Comparison of ENCODE assay signal across 39 mouse cellular contexts in the genomic region with DNA sequence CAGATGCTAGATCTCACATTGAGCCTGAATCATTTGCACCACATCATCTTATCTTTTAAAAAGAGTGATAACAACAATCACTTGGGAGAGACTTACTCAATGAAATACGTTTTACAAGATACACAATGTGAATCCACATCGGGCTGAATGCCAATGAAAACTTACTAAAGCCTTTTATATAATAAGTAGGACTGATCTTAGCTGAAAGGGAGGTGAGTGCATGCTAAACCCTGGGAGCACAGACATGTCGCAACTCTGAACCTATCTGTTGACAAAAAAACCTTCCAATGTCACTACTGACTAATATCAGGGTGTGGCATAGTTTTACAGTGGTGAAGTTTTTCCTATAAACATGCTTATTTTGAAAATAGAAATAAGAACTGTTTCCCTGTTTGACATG. TPM values are rescaled to one million over a fixed set of nuclear protein-coding genes. Genes with fewer than 3 reads are reported as not detected.
"Had no signal": no experiment of that assay in that cellular context is flagged by ENCODE, and none has a peak within 500 bp of the region (broad histone marks: within the 10 kb centered on the region; RNA-seq: fewer than 3 reads in every experiment).

No protein-coding gene starts in this region.

- H3K27me3 ChIP-seq: heart, embryonic 12.5 days; hindbrain, embryonic 12.5 days; intestine, embryonic 15.5 days; limb, embryonic 12.5 days; liver, embryonic 13.5 days; liver, embryonic 15.5 days had no signal

- H3K36me3 ChIP-seq: heart, embryonic 10.5 days; heart, embryonic 12.5 days; hindbrain, embryonic 10.5 days; hindbrain, embryonic 12.5 days; intestine, embryonic 15.5 days; limb, embryonic 10.5 days; limb, embryonic 12.5 days; liver, embryonic 13.5 days; liver, embryonic 15.5 days had no signal

- H3K4me3 ChIP-seq: gastrocnemius, adult 2 months; heart, embryonic 10.5 days; heart, embryonic 12.5 days; hindbrain, embryonic 10.5 days; hindbrain, embryonic 12.5 days; intestine, embryonic 15.5 days; layer of hippocampus, adult 2 months; left cerebral cortex, adult 2 months; limb, embryonic 10.5 days; limb, embryonic 12.5 days; liver, embryonic 13.5 days; liver, embryonic 15.5 days had no signal

- H3K9me3 ChIP-seq: heart, embryonic 10.5 days; heart, embryonic 12.5 days; hindbrain, embryonic 10.5 days; hindbrain, embryonic 12.5 days; intestine, embryonic 15.5 days; limb, embryonic 10.5 days; limb, embryonic 12.5 days; liver, embryonic 13.5 days; liver, embryonic 15.5 days had no signal

- DNase-seq: gastrocnemius, adult 2 months; gastrocnemius, postnatal 10 days; gastrocnemius, postnatal 25 days; heart, adult 18-20 months; heart, postnatal 10 days; heart, postnatal 4 days; kidney, adult 11 months; kidney, adult 8-10 months; kidney, postnatal 10 days; kidney, postnatal 25 days; kidney, postnatal 4 days; liver; liver, embryonic 13.5 days; liver, postnatal 0 days had no signal

- H3K27ac ChIP-seq: gastrocnemius, adult 2 months; heart, embryonic 10.5 days; hindbrain, embryonic 10.5 days; hindbrain, embryonic 12.5 days; hindbrain, embryonic 14.5 days; intestine, embryonic 15.5 days; layer of hippocampus, adult 2 months; left cerebral cortex, adult 2 months; limb, embryonic 10.5 days; limb, embryonic 12.5 days; liver, embryonic 13.5 days; liver, embryonic 15.5 days had no signal

- H3K4me2 ChIP-seq: heart, embryonic 12.5 days; hindbrain, embryonic 12.5 days; hindbrain, embryonic 14.5 days; intestine, embryonic 15.5 days; limb, embryonic 12.5 days; liver, embryonic 13.5 days; liver, embryonic 15.5 days had no signal

- ATAC-seq: hindbrain, embryonic 16.5 days; inflammation-experienced regulatory T-cells, adult 6 months; intestine, embryonic 15.5 days; liver, postnatal 0 days had no signal

- H3K9ac ChIP-seq: heart, embryonic 12.5 days; hindbrain, embryonic 12.5 days; hindbrain, embryonic 14.5 days; intestine, embryonic 15.5 days; limb, embryonic 12.5 days; liver, embryonic 13.5 days; liver, embryonic 15.5 days; liver, postnatal 0 days had no signal

- H3K4me1 ChIP-seq: heart, embryonic 10.5 days; heart, embryonic 12.5 days; hindbrain, embryonic 10.5 days; hindbrain, embryonic 12.5 days; intestine, embryonic 15.5 days; limb, embryonic 10.5 days; limb, embryonic 12.5 days; liver, embryonic 13.5 days; liver, embryonic 15.5 days had no signal

RNA-seq across cellular contexts. Expression of a gene that starts 2.8 kb away (rescaled TPM):
- total RNA-seq: gastrocnemius, adult 2 months; gastrocnemius, postnatal 10 days; gastrocnemius, postnatal 25 days; gastrocnemius, postnatal 4 days; granulocyte monocyte progenitor cell, adult 5-6 weeks; heart, adult 18-20 months; heart, adult 8-10 months; heart, postnatal 10 days; heart, postnatal 25 days; heart, postnatal 4 days; layer of hippocampus, adult 2 months; layer of hippocampus, postnatal 10 days; layer of hippocampus, postnatal 25 days; left cerebral cortex, adult 2 months; left cerebral cortex, postnatal 14 days; left cerebral cortex, postnatal 36 days had no signal
- polyA plus RNA-seq: heart, embryonic 10.5 days; heart, embryonic 12.5 days; heart, embryonic 14.5 days; heart, embryonic 16.5 days; hindbrain, embryonic 10.5 days; hindbrain, embryonic 12.5 days; hindbrain, embryonic 16.5 days; intestine, embryonic 15.5 days; kidney, embryonic 14.5 days; kidney, embryonic 16.5 days; limb, embryonic 10.5 days; limb, embryonic 12.5 days; liver, embryonic 13.5 days; liver, embryonic 15.5 days; liver, postnatal 0 days had no signal
